21 mouse cellular contexts compared by ENCODE assay signal in genomic region chr12:30067806-30068205, GRCm38 (mm10).
A peak's percentile ranks its signal among the peaks of the same experiment; 100 is the strongest.
DNase-seq lines count a peak whose midpoint lies in the region.
"Had no signal": no experiment of that assay in that cellular context is flagged by ENCODE, and none has a peak within 500 bp of the region (broad histone marks: within the 10 kb centered on the region; RNA-seq: fewer than 3 reads in every experiment).

No protein-coding gene starts in this region.

- no peaks in the 10 kb centered on the region for H3K27me3 ChIP-seq in heart, embryonic 10.5 days (ENCODE audit: insufficient read depth, poor library complexity, severe bottlenecking)
- H3K27me3 ChIP-seq: embryonic facial prominence, embryonic 13.5 days; embryonic facial prominence, embryonic 15.5 days; forebrain, embryonic 13.5 days; forebrain, embryonic 15.5 days had no signal

- no peaks in the 10 kb centered on the region for H3K36me3 ChIP-seq in heart, embryonic 10.5 days
- H3K36me3 ChIP-seq: embryonic facial prominence, embryonic 13.5 days; embryonic facial prominence, embryonic 15.5 days; forebrain, embryonic 15.5 days had no signal

- peak; percentile 55 for DNase-seq in heart, embryonic 10.5 days (ENCODE audit: low spot score)
- no peak for DNase-seq in heart, adult 8-10 months (ENCODE audit: low spot score)
- DNase-seq in fat pad, adult 2 months (ENCODE audit: extremely low read depth, low read depth, low spot score): peak; percentile 94
- DNase-seq in gonadal fat pad, adult 2 months (ENCODE audit: low read depth): peak; percentile 69
- DNase-seq in left cerebral cortex, postnatal 4 days: no peak
- DNase-seq: adrenal gland, adult 2 months; adrenal gland, postnatal 10 days; adrenal gland, postnatal 25 days; cerebellum, adult 11 months; cerebellum, adult 18-20 months; cerebellum, adult 8-10 months; cerebellum, adult 9-11 months; cerebellum, postnatal 14 days; cerebellum, postnatal 36 days; embryo, embryonic 11 days; forebrain, postnatal 0 days had no signal

- WGBS in heart, embryonic 10.5 days: 68% methylated on average over 2 of the region's 2 CpGs

- H3K4me3 ChIP-seq in heart, embryonic 10.5 days: no peak overlapping the region
- H3K4me3 ChIP-seq: embryonic facial prominence, embryonic 13.5 days; embryonic facial prominence, embryonic 15.5 days; erythroblast, embryonic 14.5 days; forebrain, embryonic 13.5 days; forebrain, embryonic 15.5 days had no signal

- H3K9me3 ChIP-seq in heart, embryonic 10.5 days: no peaks in the 10 kb centered on the region
- H3K9me3 ChIP-seq: embryonic facial prominence, embryonic 13.5 days; embryonic facial prominence, embryonic 15.5 days; forebrain, embryonic 13.5 days; forebrain, embryonic 15.5 days had no signal

- H3K4me1 ChIP-seq in heart, embryonic 10.5 days: peaks cover 8% of the 10 kb centered on the region
- H3K4me1 ChIP-seq: embryonic facial prominence, embryonic 13.5 days; embryonic facial prominence, embryonic 15.5 days; forebrain, embryonic 13.5 days; forebrain, embryonic 15.5 days had no signal

- no peak overlapping the region for H3K27ac ChIP-seq in heart, embryonic 10.5 days
- H3K27ac ChIP-seq: embryonic facial prominence, embryonic 13.5 days; embryonic facial prominence, embryonic 15.5 days; forebrain, embryonic 13.5 days; forebrain, embryonic 15.5 days had no signal

- intact Hi-C loops in left cerebral cortex, postnatal 4 days (cut with DNase I): no loop called here

Comparison
In these comparisons a context has a peak if more than half of its experiments do, and no peak if none do; other contexts are left out.
1. DNase-seq: peak in heart, embryonic 10.5 days (single experiment), fat pad, adult 2 months (single experiment) and gonadal fat pad, adult 2 months (single experiment); none in heart, adult 8-10 months (single experiment) and left cerebral cortex, postnatal 4 days (single experiment).